Mouse (Mus musculus) hindbrain, postnatal 0 days (tissue): ENCODE data around the gene Cd80. TPM values are rescaled to one million over a fixed set of nuclear protein-coding genes. Genes with fewer than 3 reads are reported as not detected.

Experiments used
- ATAC-seq: fragments of 200-750 bp; cut with Nextera tagmentation; 2 replicates; pipeline ENCODE4 v1.8.0; 2017; ENCODE audit warnings: mild to moderate bottlenecking, moderate TSS enrichment, moderate library complexity
- DNase-seq: peaks from one replicate; pipeline ENCODE4 v3.0.0-alpha.2; 2015; ENCODE audit warnings: low spot score
- H3K27ac ChIP-seq: fragments of 300-500 bp; sonication (generic); 2 replicates; pipeline ENCODE4 v1.5.1; 2014; ENCODE audit warnings: mild to moderate bottlenecking
- H3K27me3 ChIP-seq: fragments of 300-500 bp; sonication (generic); 2 replicates; pipeline ENCODE4 v1.6.1; 2014; ENCODE audit warnings: low read length, mixed read lengths; ENCODE audit not compliant: insufficient read depth
- H3K36me3 ChIP-seq: fragments of 300-500 bp; sonication (generic); 2 replicates; pipeline ENCODE4 v1.6.1; 2014; ENCODE audit warnings: low read length, mixed read lengths; ENCODE audit not compliant: insufficient read depth
- H3K4me1 ChIP-seq: fragments of 300-500 bp; sonication (generic); 2 replicates; pipeline ENCODE4 v1.6.1; 2014; ENCODE audit warnings: antibody characterized with exemption, low read length, mixed read lengths; ENCODE audit not compliant: insufficient read depth
- H3K4me2 ChIP-seq: fragments of 300-500 bp; sonication (generic); 2 replicates; pipeline ENCODE4 v1.6.1; 2014; ENCODE audit warnings: low read depth, mild to moderate bottlenecking, low read length, moderate library complexity, mixed read lengths
- H3K4me3 ChIP-seq: fragments of 300-500 bp; sonication (generic); 2 replicates; pipeline ENCODE4 v1.5.1; 2014; ENCODE audit warnings: low read length
- H3K9ac ChIP-seq: fragments of 300-500 bp; sonication (generic); replicated peaks from 2 replicates; pipeline ENCODE4 v1.6.1; 2014; ENCODE audit warnings: mild to moderate bottlenecking, low read length, moderate library complexity, mixed read lengths
- H3K9me3 ChIP-seq: fragments of 300-500 bp; sonication (generic); 2 replicates; pipeline ENCODE4 v1.6.1; 2016; ENCODE audit warnings: low read length, mixed read lengths
- CTCF ChIP-seq: IDR thresholded peaks from 2 replicates; pipeline ENCODE4 v1.5.1; 2016; ENCODE audit warnings: antibody characterized with exemption, control low read depth, low read depth
- WGBS: fragments of 180-500 bp; shearing (Covaris S2); extraction: QIAGEN DNeasy Blood & Tissue Kit; methylation state at CpG from one replicate; pipeline ENCODE4 v1.1.7; 2014; 5-methylcytosine and 5-hydroxymethylcytosine counted together
- polyA plus RNA-seq: library from polyadenylated mRNA; unstranded; fragments of >200 nt; fragmentation: Nextera tagmentation; extraction: Ambion mirVana; gene quantifications from 2 replicates; pipeline ENCODE4 v1.2.1, GENCODE M21; 2015
- total RNA-seq: library from RNA; depleted of rRNA; stranded (reverse); fragments of >200 nt; gene quantifications from 2 replicates; pipeline ENCODE4 v1.2.3, GENCODE M21; 2014; rRNA removed

Gene Cd80
- total RNA-seq (0.16 and 0.43 TPM in 2 replicates), polyA plus RNA-seq (0.24 and 0.32 TPM in 2 replicates)

DNA sequence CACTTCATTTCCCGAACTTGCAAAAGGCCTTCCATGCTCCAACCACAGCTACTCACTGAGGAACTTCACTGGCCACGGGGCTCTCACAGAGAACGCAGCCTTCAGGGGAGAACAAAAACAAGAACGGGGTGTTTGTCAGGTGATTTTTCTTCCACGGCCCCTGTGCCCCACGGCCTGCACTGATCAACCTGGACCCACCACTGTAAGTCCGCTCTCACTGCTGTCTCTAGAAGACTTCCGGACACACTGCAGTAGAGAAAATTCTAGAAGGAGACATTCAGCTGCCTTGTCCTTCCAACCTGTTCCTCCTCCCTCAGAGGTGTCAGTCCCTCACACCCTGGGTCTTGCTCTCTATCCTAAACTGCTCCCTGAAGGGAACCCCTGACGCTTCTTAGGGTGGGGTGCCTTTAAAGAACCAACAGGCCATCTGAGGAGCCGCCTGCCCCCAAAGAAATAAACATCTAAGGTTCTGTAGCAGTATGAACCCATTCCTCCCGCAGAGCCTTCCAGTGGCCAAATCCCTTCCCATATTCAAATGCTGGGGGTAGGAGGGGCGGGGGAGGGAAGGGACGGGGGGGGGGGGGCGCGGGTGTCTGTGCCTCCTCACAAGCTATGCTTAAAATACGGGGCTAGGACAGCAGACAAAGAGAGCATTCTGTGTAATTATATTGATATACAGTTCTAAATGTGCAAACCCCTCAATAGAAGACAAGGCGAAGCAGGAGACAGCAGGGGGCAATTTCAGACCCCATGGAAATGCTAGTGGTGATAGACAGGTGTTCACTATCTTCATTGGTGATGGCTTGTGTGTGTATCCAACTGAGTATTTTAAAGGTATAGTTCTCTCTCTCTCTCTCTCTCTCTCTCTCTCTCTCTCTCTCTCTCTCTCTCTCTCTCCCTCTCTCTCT, at the start of gene Cd80:
TSS of gene Cd80 (plus strand) at position 51 of the 908 bp plus-strand sequence.
- WGBS: 66% methylated on average over 17 of the region's 17 CpGs
- H3K9me3 ChIP-seq: no peaks in the 10 kb centered on the region

DNA sequence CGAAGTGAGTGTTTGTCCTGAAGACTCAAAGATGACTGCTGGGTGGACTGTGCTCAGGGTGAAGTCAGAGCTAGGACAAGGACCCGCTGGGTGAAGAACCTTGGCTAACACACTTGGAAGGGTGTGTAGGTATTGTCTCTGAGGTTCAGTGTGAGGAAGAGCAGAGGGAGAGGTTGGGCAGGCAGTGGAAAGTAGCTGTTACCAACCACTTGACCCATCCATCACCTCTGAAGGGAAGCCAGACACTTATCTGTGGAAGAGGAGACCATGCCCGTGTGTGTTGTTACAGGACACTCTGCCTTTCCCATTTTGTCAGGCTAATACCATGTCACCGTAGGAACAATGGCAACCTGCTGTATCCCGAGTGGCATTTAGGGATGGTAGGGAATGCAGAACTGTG, 49.1 kb upstream of the Cd80 start:
- DNase-seq (no peak), ATAC-seq (no peak)
- 68% methylated on average over 5 of the region's 5 CpGs for WGBS
- H3K9me3 ChIP-seq: no peaks in the 10 kb centered on the region
- H3K36me3 ChIP-seq: no peaks in the 10 kb centered on the region
- no peak overlapping the region for H3K27ac ChIP-seq
- H3K4me1 ChIP-seq: no peaks in the 10 kb centered on the region
- H3K4me2 ChIP-seq: no peak overlapping the region
- no peak overlapping the region for H3K4me3 ChIP-seq
- no peak for TF ChIP-seq CTCF
- H3K9ac ChIP-seq: no peak overlapping the region
- no peaks in the 10 kb centered on the region for H3K27me3 ChIP-seq

More for the DNA sequence above, at the start of gene Cd80:
- H3K4me1 ChIP-seq: peaks cover 8% of the 10 kb centered on the region
- no peaks in the 10 kb centered on the region for H3K27me3 ChIP-seq
- H3K4me3 ChIP-seq: no peak within 1 kb of the TSS
- no peak for ATAC-seq
- no peak within 1 kb of the TSS for H3K4me2 ChIP-seq
- DNase-seq: no peak
- no peak for TF ChIP-seq CTCF
- H3K36me3 ChIP-seq: no peaks in the 10 kb centered on the region
- no peak within 1 kb of the TSS for H3K27ac ChIP-seq
- no peak within 1 kb of the TSS for H3K9ac ChIP-seq

GRCm38 (mm10) chr16:38406708-38407107, 48.7 kb upstream of the Cd80 start:
- WGBS: 83% methylated on average over 6 of the region's 6 CpGs
- DNase-seq (no peak), ATAC-seq (no peak)
- Histone ChIP-seq H3K27me3 (no peaks in the 10 kb centered on the region), H3K27ac (no peak overlapping the region), H3K9me3 (no peaks in the 10 kb centered on the region), H3K4me3 (no peak overlapping the region), H3K4me1 (no peaks in the 10 kb centered on the region), H3K9ac (no peak overlapping the region), H3K4me2 (no peak overlapping the region), H3K36me3 (no peaks in the 10 kb centered on the region)
- TF ChIP-seq CTCF: no peak

DNA sequence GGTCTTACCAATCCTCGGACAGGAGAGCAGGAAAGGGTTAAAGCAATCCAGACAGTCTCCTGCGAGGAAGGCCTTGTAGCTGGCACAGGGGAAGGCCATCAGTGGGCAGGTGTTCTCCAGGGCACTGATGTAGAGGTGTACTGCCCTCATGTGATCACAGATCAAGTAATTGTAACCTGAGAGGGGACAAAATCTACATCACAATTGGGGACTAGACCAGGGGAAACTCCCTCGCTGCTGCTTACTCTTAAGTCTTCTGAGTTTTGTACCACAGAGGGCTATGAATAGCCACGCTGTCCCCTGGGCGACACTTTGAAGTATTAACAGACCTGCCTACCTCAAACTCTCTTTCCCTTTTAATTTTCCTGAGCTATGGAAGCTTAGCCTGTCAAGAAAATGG, 47.8 kb upstream of the Cd80 start:
- Histone ChIP-seq H3K36me3 (no peaks in the 10 kb centered on the region), H3K4me3 (no peak overlapping the region), H3K4me1 (no peaks in the 10 kb centered on the region), H3K9ac (no peak overlapping the region), H3K27ac (no peak overlapping the region), H3K4me2 (no peak overlapping the region), H3K9me3 (no peaks in the 10 kb centered on the region), H3K27me3 (no peaks in the 10 kb centered on the region)
- ATAC-seq (no peak), DNase-seq (no peak)
- no peak for TF ChIP-seq CTCF
- 41% methylated on average over 5 of the region's 5 CpGs for WGBS

- TF ChIP-seq CTCF: no peak
- no peak for ATAC-seq
- no peak overlapping the region for H3K9ac ChIP-seq
Observed at GRCm38 (mm10) chr16:38408416-38408815, 46.9 kb upstream of the Cd80 start.

DNA sequence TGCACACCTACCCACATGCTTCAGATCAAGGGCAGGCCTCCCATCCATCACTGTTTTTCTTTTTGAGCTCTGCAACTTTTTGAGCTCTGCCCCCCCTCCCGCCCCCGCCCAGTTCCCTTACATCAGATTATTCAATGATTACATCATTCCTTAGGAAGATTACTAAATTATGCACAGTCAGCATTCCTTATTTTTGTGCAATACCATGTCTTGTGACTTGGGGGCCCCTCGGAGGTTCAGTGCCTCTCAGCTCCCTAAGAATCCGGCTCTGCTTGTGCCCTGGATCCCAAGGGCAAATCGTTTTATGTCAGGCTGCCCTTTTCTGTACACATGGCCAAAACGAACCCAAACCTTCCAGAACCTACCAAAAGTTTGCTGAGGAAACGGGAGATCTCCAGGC, 40.4 kb upstream of the Cd80 start:
- no peaks in the 10 kb centered on the region for H3K27me3 ChIP-seq
- no peaks in the 10 kb centered on the region for H3K9me3 ChIP-seq
- no peak for ATAC-seq
- H3K4me3 ChIP-seq: no peak overlapping the region
- H3K9ac ChIP-seq: no peak overlapping the region
- 88% methylated on average over 7 of the region's 7 CpGs for WGBS
- no peak for TF ChIP-seq CTCF
- no peak for DNase-seq
- no peak overlapping the region for H3K4me2 ChIP-seq
- no peaks in the 10 kb centered on the region for H3K4me1 ChIP-seq
- H3K36me3 ChIP-seq: no peaks in the 10 kb centered on the region
- no peak overlapping the region for H3K27ac ChIP-seq

More at GRCm38 (mm10) chr16:38408416-38408815, 46.9 kb upstream of the Cd80 start:
- H3K9me3 ChIP-seq: no peaks in the 10 kb centered on the region
- DNase-seq: no peak
- no peaks in the 10 kb centered on the region for H3K36me3 ChIP-seq
- no peaks in the 10 kb centered on the region for H3K4me1 ChIP-seq
- H3K27me3 ChIP-seq: no peaks in the 10 kb centered on the region
- no peak overlapping the region for H3K4me2 ChIP-seq
- H3K4me3 ChIP-seq: no peak overlapping the region
- 92% methylated on average over 8 of the region's 8 CpGs for WGBS
- H3K27ac ChIP-seq: no peak overlapping the region

- no peak overlapping the region for H3K4me2 ChIP-seq
- no peaks in the 10 kb centered on the region for H3K9me3 ChIP-seq
- ATAC-seq: no peak
- H3K4me1 ChIP-seq: no peaks in the 10 kb centered on the region
- no peak for TF ChIP-seq CTCF
- no peaks in the 10 kb centered on the region for H3K27me3 ChIP-seq
- no peak for DNase-seq
- no peaks in the 10 kb centered on the region for H3K36me3 ChIP-seq
- H3K9ac ChIP-seq: no peak overlapping the region
- 85% methylated on average over 2 of the region's 2 CpGs for WGBS
- no peak overlapping the region for H3K4me3 ChIP-seq
- no peak overlapping the region for H3K27ac ChIP-seq
Observed at GRCm38 (mm10) chr16:38425374-38425773, 30.0 kb upstream of the Cd80 start.
